Mouse (Mus musculus) midbrain, postnatal 0 days (tissue): ENCODE measurements around the gene Ott. TPM values are rescaled to one million over a fixed set of nuclear protein-coding genes. Genes with fewer than 3 reads are reported as not detected.
"Not testable (repeated sequence)": the region's sequence is repeated elsewhere in the genome, so short reads cannot be mapped to it uniquely, and the experiment has no call there.

Experiments
- ATAC-seq: fragments of 200-750 bp; cut with Nextera tagmentation; 2 replicates; pipeline ENCODE4 v1.8.0; 2017; ENCODE audit warnings: moderate number of reproducible peaks, mild to moderate bottlenecking, moderate TSS enrichment, moderate library complexity; ENCODE audit not compliant: low FRiP score
- DNase-seq: peaks from one replicate; pipeline ENCODE4 v3.0.0-alpha.2; 2015; ENCODE audit warnings: low spot score
- H3K27ac ChIP-seq: fragments of 300-500 bp; sonication (generic); 2 replicates; pipeline ENCODE4 v1.5.1; 2014; ENCODE audit warnings: low read depth, mild to moderate bottlenecking, low read length, mixed read lengths
- H3K27me3 ChIP-seq: fragments of 300-500 bp; sonication (generic); 2 replicates; pipeline ENCODE4 v1.6.1; 2014; ENCODE audit warnings: low read length, control low read depth, mixed read lengths; ENCODE audit not compliant: insufficient read depth
- H3K36me3 ChIP-seq: fragments of 300-500 bp; sonication (generic); 2 replicates; pipeline ENCODE4 v1.6.1; 2014; ENCODE audit warnings: low read length, control low read depth, mixed read lengths; ENCODE audit not compliant: insufficient read depth
- H3K4me1 ChIP-seq: fragments of 300-500 bp; sonication (generic); 2 replicates; pipeline ENCODE4 v1.6.1; 2014; ENCODE audit warnings: mild to moderate bottlenecking, control low read depth, antibody characterized with exemption, low read length, mixed read lengths; ENCODE audit not compliant: insufficient read depth
- H3K4me2 ChIP-seq: fragments of 300-500 bp; sonication (generic); 2 replicates; pipeline ENCODE4 v1.6.1; 2014; ENCODE audit warnings: low read depth, mild to moderate bottlenecking, low read length, mixed read lengths; ENCODE audit not compliant: poor library complexity, severe bottlenecking
- H3K4me3 ChIP-seq: fragments of 300-500 bp; sonication (generic); 2 replicates; pipeline ENCODE4 v1.5.1; 2014; ENCODE audit warnings: low read depth, mild to moderate bottlenecking, low read length, moderate library complexity
- H3K9ac ChIP-seq: fragments of 300-500 bp; sonication (generic); replicated peaks from 2 replicates; pipeline ENCODE4 v1.6.1; 2014; ENCODE audit warnings: mild to moderate bottlenecking, low read length, moderate library complexity, mixed read lengths; ENCODE audit not compliant: poor library complexity, severe bottlenecking
- H3K9me3 ChIP-seq: fragments of 300-500 bp; sonication (generic); 2 replicates; pipeline ENCODE4 v1.6.1; 2016; ENCODE audit warnings: low read length, control low read depth
- WGBS: fragments of 180-500 bp; shearing (Covaris S2); extraction: QIAGEN DNeasy Blood & Tissue Kit; methylation state at CpG from one replicate; pipeline ENCODE4 v1.1.7; 2014; 5-methylcytosine and 5-hydroxymethylcytosine counted together
- polyA plus RNA-seq: library from polyadenylated mRNA; unstranded; fragments of >200 nt; fragmentation: Nextera tagmentation; extraction: Ambion mirVana; gene quantifications from 2 replicates; pipeline ENCODE4 v1.2.1, GENCODE M21; 2015
- total RNA-seq: library from RNA; depleted of rRNA; stranded (reverse); fragments of >200 nt; gene quantifications from 2 replicates; pipeline ENCODE4 v1.2.3, GENCODE M21; 2014; rRNA removed

Ott gene
- total RNA-seq (not detected in 2 replicates), polyA plus RNA-seq (not detected in 2 replicates)

DNA sequence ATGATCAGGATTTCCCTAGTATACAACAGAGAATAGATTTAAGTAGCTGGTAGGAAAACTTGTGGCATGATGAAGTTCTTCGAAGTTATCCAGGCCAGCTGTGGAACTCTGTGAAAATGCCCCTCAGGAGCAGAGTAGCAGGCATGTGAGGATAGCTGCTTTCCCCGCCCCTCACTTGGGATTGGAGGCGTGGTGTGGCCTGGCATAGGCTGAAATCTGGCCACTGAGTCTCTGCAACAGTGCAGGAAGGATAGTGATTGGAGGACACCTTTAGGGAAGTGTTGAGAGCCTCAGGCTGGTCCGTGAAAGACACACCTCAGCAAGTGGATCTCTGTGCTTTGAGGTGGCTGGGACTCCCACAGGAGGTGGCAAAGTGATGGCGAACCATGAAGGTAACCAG is at the start of gene Ott:
Gene Ott (plus strand): TSS at position 301 of the 400 bp plus-strand sequence.
- not testable (repeated sequence) for H3K9me3 ChIP-seq, H3K4me2 ChIP-seq, H3K4me1 ChIP-seq, H3K27ac ChIP-seq, DNase-seq, H3K9ac ChIP-seq, ATAC-seq, H3K36me3 ChIP-seq, H3K27me3 ChIP-seq, H3K4me3 ChIP-seq
- WGBS, result no CpG with 5 or more reads among the region's 5 CpGs

Other genes with a start within 250 kb of the Ott start
- not detected in 2 replicates for gene Luzp4, start 216.6 kb upstream of the Ott start, total RNA-seq
- not detected in 2 replicates for gene Luzp4, start 216.6 kb upstream of the Ott start, polyA plus RNA-seq
- not detected in 2 replicates for gene Gm15093, start 198.1 kb downstream of the Ott start, total RNA-seq
- not detected in 2 replicates for gene Gm15093, start 198.1 kb downstream of the Ott start, polyA plus RNA-seq